Mouse (Mus musculus): ENCODE results near the gene Exoc6b.

DNA sequence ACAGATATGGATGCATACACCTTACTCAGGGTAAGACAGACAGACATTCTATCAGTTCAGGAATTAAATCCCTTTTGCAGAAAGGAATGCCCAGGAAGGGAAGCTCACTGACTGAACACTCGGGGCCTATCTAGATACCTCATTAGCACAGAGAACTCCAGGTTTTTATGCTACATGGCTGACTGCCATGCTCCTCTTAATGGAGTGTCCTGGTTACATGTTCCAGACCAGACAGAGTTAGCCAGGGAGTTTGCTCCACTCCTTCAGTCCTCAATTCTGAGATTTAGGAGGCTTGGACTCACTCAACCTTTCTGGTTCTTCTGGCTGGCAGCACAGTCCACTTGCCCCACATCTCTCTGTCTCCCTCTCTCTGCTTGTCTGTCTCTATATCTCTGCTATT, 106.3 kb downstream of the Exoc6b start:
- TF ChIP-seq POLR2A (IDR thresholded peaks at IDR 0.05; ENCODE audit: borderline replicate concordance, extremely low read depth, insufficient read depth, insufficient read length, poor library complexity, severe bottlenecking), result no peak
- TF ChIP-seq CTCF (IDR thresholded peaks at IDR 0.05; ENCODE audit: borderline replicate concordance, extremely low read depth, insufficient read depth, insufficient read length), result no peak
